Mouse (Mus musculus): ENCODE results near the gene Capn11.
A peak's percentile ranks its signal among the peaks of the same experiment; 100 is the strongest.

- TF ChIP-seq CTCF (IDR thresholded peaks at IDR 0.05; ENCODE audit: low read depth, low read length): no peak
- peak; percentile 61; the same call in 1 of the 2 replicates for TF ChIP-seq POLR2A (IDR thresholded peaks at IDR 0.05; ENCODE audit: extremely low read depth, insufficient read depth, low read length)
These were observed 27.0 kb upstream of the Capn11 start, which contains the start of gene Mrpl14 for GRCm38 (mm10) chr17:45686093-45686619.
